Mouse (Mus musculus) brain, embryonic 14.5 days (tissue): Measurements from ENCODE around the gene E2f4.

ENCODE experiments used
- CTCF ChIP-seq: fragments of 200-500 bp; IDR thresholded peaks from 2 replicates; pipeline ENCODE4 v1.5.1; 2012; ENCODE audit warnings: inconsistent platforms, mild to moderate bottlenecking, moderate library complexity, borderline replicate concordance; ENCODE audit not compliant: insufficient read depth, insufficient read length; ENCODE audit errors: extremely low read depth
- POLR2A ChIP-seq: fragments of 200-500 bp; IDR thresholded peaks from 2 replicates; pipeline ENCODE4 v1.6.1; 2012; ENCODE audit warnings: mild to moderate bottlenecking, inconsistent platforms, borderline replicate concordance; ENCODE audit not compliant: poor library complexity, insufficient read depth, insufficient read length, severe bottlenecking; ENCODE audit errors: extremely low read depth

GRCm38 (mm10) chr8:105341399-105341798 lies 43.9 kb downstream of the E2f4 start:
- TF ChIP-seq POLR2A, result no peak
- TF ChIP-seq CTCF, result no peak
